Mouse (Mus musculus) ES-Bruce4 (cell line): Measurements from ENCODE around the gene Ptprj. TPM values are rescaled to one million over a fixed set of nuclear protein-coding genes. Genes with fewer than 3 reads are reported as not detected.

Experiments
- H3K27ac ChIP-seq: 2 replicates; pipeline ENCODE4 v1.5.1; 2012; ENCODE audit warnings: low read length, inconsistent platforms; ENCODE audit not compliant: insufficient read depth
- H3K27me3 ChIP-seq: 2 replicates; pipeline ENCODE4 v1.6.1; 2012; ENCODE audit warnings: mild to moderate bottlenecking, low read length, inconsistent platforms; ENCODE audit not compliant: control insufficient read depth, poor library complexity, insufficient read depth, severe bottlenecking
- H3K36me3 ChIP-seq: 2 replicates; pipeline ENCODE4 v1.6.1; 2012; ENCODE audit warnings: inconsistent platforms, mild to moderate bottlenecking, low read length, moderate library complexity; ENCODE audit not compliant: control insufficient read depth, poor library complexity, insufficient read depth, severe bottlenecking
- H3K4me1 ChIP-seq: one replicate; pipeline ENCODE4 v1.8.1; 2011; ENCODE audit warnings: low read length; ENCODE audit not compliant: control insufficient read depth, insufficient read depth
- H3K4me3 ChIP-seq: 2 replicates; pipeline ENCODE4 v1.5.1; 2011; ENCODE audit warnings: low read depth, mild to moderate bottlenecking, low read length
- H3K9ac ChIP-seq: 2 replicates; pipeline ENCODE4 v1.6.1; 2012; ENCODE audit warnings: low read depth, mild to moderate bottlenecking, inconsistent platforms; ENCODE audit not compliant: poor library complexity, severe bottlenecking
- H3K9me3 ChIP-seq: replicated peaks from 2 replicates; pipeline ENCODE4 v1.6.1; 2012; ENCODE audit warnings: mild to moderate bottlenecking, low read length, inconsistent platforms; ENCODE audit not compliant: control insufficient read depth, poor library complexity, insufficient read depth, severe bottlenecking
- CTCF ChIP-seq: IDR thresholded peaks from one replicate; pipeline ENCODE4 v1.8.1; 2011; ENCODE audit warnings: low read depth, low read length
- EP300 ChIP-seq: IDR thresholded peaks from 2 replicates; pipeline ENCODE4 v1.6.1; 2011; ENCODE audit warnings: low read depth, low read length; ENCODE audit not compliant: insufficient read depth
- POLR2A ChIP-seq: IDR thresholded peaks from one replicate; pipeline ENCODE4 v1.8.1; 2011; ENCODE audit warnings: low read length; ENCODE audit not compliant: insufficient read depth
- polyA plus RNA-seq: library from polyadenylated mRNA; stranded (reverse); fragments of >200 nt; gene quantifications from 2 replicates; pipeline ENCODE4 v1.2.4, GENCODE M21; 2011; ENCODE audit warnings: low read depth; ENCODE audit not compliant: missing spikeins, insufficient read depth, insufficient read length

Ptprj gene
- polyA plus RNA-seq, 1 experiment = 5.5 TPM

DNA sequence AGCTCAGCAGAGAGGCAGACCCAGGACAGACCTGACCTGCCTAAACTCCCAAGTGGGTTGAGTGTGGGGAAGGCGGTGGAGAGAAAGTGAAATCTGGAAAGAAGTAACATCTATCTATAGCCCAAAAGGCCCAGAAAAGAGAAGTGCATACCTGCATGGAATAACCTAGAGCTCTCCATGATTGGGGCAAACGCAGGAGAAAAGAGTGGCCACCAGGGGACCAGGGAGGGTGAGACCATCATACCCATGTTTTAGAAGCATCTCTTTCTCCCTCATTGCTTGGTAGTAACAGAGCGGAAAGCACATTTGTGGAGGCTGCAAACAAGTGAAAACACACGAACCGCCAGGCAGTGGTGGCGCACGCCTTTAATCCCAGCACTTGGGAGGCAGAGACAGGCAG, 46.5 kb downstream of the Ptprj start:
- H3K4me1 ChIP-seq = no peaks in the 10 kb centered on the region
- H3K9me3 ChIP-seq = no peaks in the 10 kb centered on the region
- H3K36me3 ChIP-seq = no peaks in the 10 kb centered on the region
- peak overlapping the region; percentile 31; the same call in 1 of the 2 replicates for H3K4me3 ChIP-seq
- no peak overlapping the region for H3K27ac ChIP-seq
- H3K27me3 ChIP-seq = no peaks in the 10 kb centered on the region
- no peak overlapping the region for H3K9ac ChIP-seq
- TF ChIP-seq EP300 = no peak
- no peak for TF ChIP-seq CTCF
- no peak for TF ChIP-seq POLR2A

DNA sequence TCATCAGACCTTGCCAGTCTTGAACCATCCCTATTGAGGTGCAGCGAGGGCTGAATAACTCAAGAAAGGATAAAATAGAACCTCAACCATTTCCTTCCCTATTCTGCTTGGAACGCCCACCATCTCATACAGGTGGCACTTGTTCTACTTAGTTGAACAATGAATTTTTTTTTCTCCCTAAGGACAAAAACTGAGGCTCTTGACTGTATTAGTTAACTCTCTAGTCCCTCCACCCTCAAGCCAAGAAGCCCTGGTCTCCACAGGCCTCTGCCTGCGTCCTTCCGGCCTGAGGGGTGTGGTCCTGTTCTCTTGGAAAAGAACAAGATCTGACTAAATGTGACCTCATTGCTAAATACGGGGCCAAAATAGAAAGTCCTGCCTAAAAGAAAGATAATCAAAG, 48.4 kb downstream of the Ptprj start:
- H3K4me3 ChIP-seq = no peak overlapping the region
- no peaks in the 10 kb centered on the region for H3K9me3 ChIP-seq
- TF ChIP-seq CTCF = no peak
- TF ChIP-seq POLR2A = no peak
- no peak for TF ChIP-seq EP300
- no peaks in the 10 kb centered on the region for H3K36me3 ChIP-seq
- no peak overlapping the region for H3K27ac ChIP-seq
- no peak overlapping the region for H3K9ac ChIP-seq
- no peaks in the 10 kb centered on the region for H3K4me1 ChIP-seq
- no peaks in the 10 kb centered on the region for H3K27me3 ChIP-seq

DNA sequence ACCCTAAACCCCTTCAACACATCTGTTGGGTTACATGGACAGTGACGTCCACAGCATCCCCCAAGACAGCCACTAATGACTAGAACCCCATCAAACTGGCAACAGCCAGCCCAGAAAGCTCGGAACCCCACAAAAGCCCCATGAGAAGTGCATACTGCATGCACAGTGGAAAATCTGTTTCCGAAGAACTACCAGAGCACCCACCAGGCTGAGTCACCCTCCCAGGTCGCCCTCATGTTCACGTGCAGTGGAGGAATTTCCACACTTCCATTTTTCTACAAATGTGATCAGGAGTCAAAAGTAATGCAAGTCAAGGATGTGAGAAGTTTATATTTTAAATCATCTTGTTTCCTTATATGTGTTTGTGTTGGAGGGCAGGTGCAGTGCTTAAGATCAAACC, 52.3 kb downstream of the Ptprj start:
- no peak overlapping the region for H3K27ac ChIP-seq
- no peak overlapping the region for H3K9ac ChIP-seq
- H3K4me3 ChIP-seq = no peak overlapping the region
- TF ChIP-seq CTCF (no peak), POLR2A (no peak), EP300 (no peak)
- no peaks in the 10 kb centered on the region for H3K27me3 ChIP-seq
- H3K36me3 ChIP-seq = no peaks in the 10 kb centered on the region
- no peaks in the 10 kb centered on the region for H3K4me1 ChIP-seq
- no peaks in the 10 kb centered on the region for H3K9me3 ChIP-seq

GRCm38 (mm10) chr2:90526971-90527370, 53.5 kb downstream of the Ptprj start:
- H3K9ac ChIP-seq = no peak overlapping the region
- no peaks in the 10 kb centered on the region for H3K4me1 ChIP-seq
- H3K27ac ChIP-seq = no peak overlapping the region
- H3K4me3 ChIP-seq = no peak overlapping the region
- no peaks in the 10 kb centered on the region for H3K27me3 ChIP-seq
- TF ChIP-seq POLR2A (no peak), EP300 (no peak), CTCF (no peak)
- no peaks in the 10 kb centered on the region for H3K36me3 ChIP-seq
- no peaks in the 10 kb centered on the region for H3K9me3 ChIP-seq

DNA sequence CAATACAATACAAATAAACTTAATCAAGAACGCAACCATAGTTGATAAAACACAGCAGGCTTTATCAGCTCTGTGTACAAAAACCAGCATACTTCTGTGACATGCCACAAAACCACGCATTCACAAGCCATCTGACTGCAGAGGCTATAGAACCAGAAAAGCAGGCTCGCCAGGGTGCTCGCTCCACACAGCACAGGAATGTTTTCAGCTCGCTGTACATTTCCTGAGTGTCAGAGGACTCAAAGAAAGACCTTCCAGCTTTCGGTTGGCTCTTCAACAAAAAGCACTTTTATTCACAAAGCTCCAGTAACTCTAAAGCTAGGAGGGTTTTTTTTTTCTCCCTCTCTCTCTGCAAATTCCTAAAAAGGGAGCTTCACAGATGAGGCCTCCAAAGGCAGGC, 53.9 kb downstream of the Ptprj start:
- H3K4me3 ChIP-seq = no peak overlapping the region
- no peak overlapping the region for H3K9ac ChIP-seq
- no peaks in the 10 kb centered on the region for H3K36me3 ChIP-seq
- H3K4me1 ChIP-seq = no peaks in the 10 kb centered on the region
- TF ChIP-seq POLR2A = no peak
- no peak for TF ChIP-seq CTCF
- no peak for TF ChIP-seq EP300
- no peak overlapping the region for H3K27ac ChIP-seq
- H3K9me3 ChIP-seq = no peaks in the 10 kb centered on the region
- no peaks in the 10 kb centered on the region for H3K27me3 ChIP-seq

DNA sequence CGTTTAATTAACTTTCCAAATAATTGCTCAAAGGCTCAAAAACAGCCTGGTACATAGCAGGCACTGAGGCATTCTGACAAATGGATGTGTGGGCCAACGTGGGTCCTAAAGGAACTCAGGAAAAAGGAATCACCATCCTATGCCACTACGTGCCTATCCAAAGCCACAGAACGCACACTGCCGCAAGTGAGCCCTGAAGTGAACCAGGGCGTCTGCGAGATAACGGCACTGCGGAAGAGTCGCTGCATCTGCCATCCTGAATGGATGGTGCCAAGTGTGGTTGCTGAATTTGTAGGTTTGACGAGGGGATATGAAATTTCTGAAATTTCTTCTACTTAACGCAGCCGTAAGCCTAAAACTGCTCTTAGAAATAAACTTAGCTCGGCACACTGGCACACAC, 54.6 kb downstream of the Ptprj start:
- Histone ChIP-seq H3K4me1 (no peaks in the 10 kb centered on the region), H3K27me3 (no peaks in the 10 kb centered on the region), H3K27ac (no peak overlapping the region), H3K36me3 (no peaks in the 10 kb centered on the region), H3K4me3 (no peak overlapping the region), H3K9ac (no peak overlapping the region), H3K9me3 (no peaks in the 10 kb centered on the region)
- TF ChIP-seq POLR2A (no peak), CTCF (no peak), EP300 (no peak)
